Mouse (Mus musculus) neural tube, embryonic 11.5 days (tissue): ENCODE measurements around the gene Slc26a9. TPM values are rescaled to one million over a fixed set of nuclear protein-coding genes. Genes with fewer than 3 reads are reported as not detected.

Source experiments
- ATAC-seq: fragments of 200-750 bp; cut with Nextera tagmentation; 2 replicates; pipeline ENCODE4 v1.8.0; 2017; ENCODE audit warnings: moderate number of reproducible peaks, mild to moderate bottlenecking, moderate TSS enrichment, moderate library complexity; ENCODE audit not compliant: insufficient read depth, low FRiP score, low TSS enrichment
- DNase-seq: peaks from one replicate; pipeline ENCODE4 v3.0.0-alpha.2; 2015; ENCODE audit warnings: low spot score
- H3K27ac ChIP-seq: fragments of 300-500 bp; sonication (generic); 2 replicates; pipeline ENCODE4 v1.5.1; 2014; ENCODE audit warnings: low read depth, mild to moderate bottlenecking, low read length
- H3K27me3 ChIP-seq: fragments of 300-500 bp; sonication (generic); 2 replicates; pipeline ENCODE4 v1.6.1; 2014; ENCODE audit warnings: mild to moderate bottlenecking, low read length, mixed read lengths; ENCODE audit not compliant: control insufficient read depth, insufficient read depth
- H3K36me3 ChIP-seq: fragments of 300-500 bp; sonication (generic); 2 replicates; pipeline ENCODE4 v1.6.1; 2014; ENCODE audit warnings: mild to moderate bottlenecking, low read length, moderate library complexity, mixed read lengths; ENCODE audit not compliant: control insufficient read depth, insufficient read depth
- H3K4me1 ChIP-seq: fragments of 300-500 bp; sonication (generic); 2 replicates; pipeline ENCODE4 v1.6.1; 2014; ENCODE audit warnings: low read length, mixed read lengths; ENCODE audit not compliant: control insufficient read depth, insufficient read depth
- H3K4me2 ChIP-seq: fragments of 300-500 bp; sonication (generic); 2 replicates; pipeline ENCODE4 v1.6.1; 2014; ENCODE audit warnings: low read depth, mild to moderate bottlenecking, moderate library complexity
- H3K4me3 ChIP-seq: fragments of 300-500 bp; sonication (generic); 2 replicates; pipeline ENCODE4 v1.5.1; 2014; ENCODE audit warnings: low read depth, low read length
- H3K9ac ChIP-seq: fragments of 300-500 bp; sonication (generic); 2 replicates; pipeline ENCODE4 v1.6.1; 2014; ENCODE audit warnings: mild to moderate bottlenecking, low read length
- H3K9me3 ChIP-seq: fragments of 300-500 bp; sonication (generic); 2 replicates; pipeline ENCODE4 v1.6.1; 2016; ENCODE audit warnings: low read length; ENCODE audit not compliant: control insufficient read depth
- WGBS: fragments of 180-500 bp; shearing (Covaris S2); extraction: QIAGEN DNeasy Blood & Tissue Kit; methylation state at CpG from one replicate; pipeline ENCODE4 v1.1.7; 2014; 5-methylcytosine and 5-hydroxymethylcytosine counted together
- polyA plus RNA-seq: library from polyadenylated mRNA; unstranded; fragments of >200 nt; fragmentation: Nextera tagmentation; extraction: Ambion mirVana; gene quantifications from 2 replicates; pipeline ENCODE4 v1.2.1, GENCODE M21; 2014

Gene Slc26a9
- polyA plus RNA-seq, 1 experiment from 2014 or later = not detected

DNA sequence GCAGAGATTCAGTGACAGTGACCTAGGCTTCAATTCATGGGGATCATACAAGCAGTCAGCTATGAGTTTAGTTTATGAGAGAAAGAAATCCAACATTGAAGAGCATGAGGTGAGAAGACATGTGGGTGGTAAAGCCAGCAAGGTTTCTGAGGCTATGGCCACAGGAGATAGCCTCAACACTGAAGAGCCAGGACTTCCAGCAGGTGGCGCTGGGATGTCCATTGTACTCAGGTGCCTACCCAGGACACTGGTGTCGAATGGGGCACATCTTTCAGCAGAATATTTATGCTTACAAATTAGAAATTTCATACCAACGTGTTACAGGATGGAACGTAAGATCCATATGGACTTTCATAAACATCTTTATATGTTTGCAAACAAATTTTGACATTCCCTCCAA lies 35.5 kb upstream of the Slc26a9 start:
- 25% methylated on average over 4 of the region's 4 CpGs for WGBS
- DNase-seq (peak; percentile 56), ATAC-seq (no peak)
- no peaks in the 10 kb centered on the region for H3K4me1 ChIP-seq
- H3K9ac ChIP-seq = no peak overlapping the region
- H3K4me3 ChIP-seq = no peak overlapping the region
- no peaks in the 10 kb centered on the region for H3K27me3 ChIP-seq
- no peaks in the 10 kb centered on the region for H3K9me3 ChIP-seq
- H3K27ac ChIP-seq = no peak overlapping the region
- H3K36me3 ChIP-seq = no peaks in the 10 kb centered on the region
- H3K4me2 ChIP-seq = no peak overlapping the region

DNA sequence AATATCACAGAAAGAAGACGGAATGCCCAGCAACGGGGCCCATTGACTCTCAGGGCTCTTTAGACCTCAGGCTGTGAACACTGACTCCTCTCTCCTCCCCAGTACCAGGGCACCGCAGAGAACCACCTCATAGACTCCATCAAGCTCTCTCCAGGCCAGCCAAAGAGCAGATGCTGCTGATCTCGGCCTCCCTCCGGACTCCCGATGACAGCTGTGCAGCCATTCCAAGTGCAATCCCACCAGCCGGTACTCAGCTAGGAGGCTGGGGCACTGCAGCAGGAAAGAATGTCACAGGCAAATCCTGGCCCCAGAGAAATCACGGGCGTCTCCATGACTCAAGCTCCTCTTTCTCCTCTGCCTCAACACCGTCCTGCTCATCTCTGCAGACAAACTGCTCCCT lies 32.3 kb upstream of the Slc26a9 start:
- Histone ChIP-seq H3K27me3 (no peaks in the 10 kb centered on the region), H3K27ac (no peak overlapping the region), H3K4me1 (no peaks in the 10 kb centered on the region), H3K9ac (no peak overlapping the region), H3K4me2 (no peak overlapping the region), H3K36me3 (no peaks in the 10 kb centered on the region), H3K9me3 (no peaks in the 10 kb centered on the region), H3K4me3 (no peak overlapping the region)
- ATAC-seq (no peak), DNase-seq (no peak)
- 84% methylated on average over 10 of the region's 10 CpGs for WGBS

DNA sequence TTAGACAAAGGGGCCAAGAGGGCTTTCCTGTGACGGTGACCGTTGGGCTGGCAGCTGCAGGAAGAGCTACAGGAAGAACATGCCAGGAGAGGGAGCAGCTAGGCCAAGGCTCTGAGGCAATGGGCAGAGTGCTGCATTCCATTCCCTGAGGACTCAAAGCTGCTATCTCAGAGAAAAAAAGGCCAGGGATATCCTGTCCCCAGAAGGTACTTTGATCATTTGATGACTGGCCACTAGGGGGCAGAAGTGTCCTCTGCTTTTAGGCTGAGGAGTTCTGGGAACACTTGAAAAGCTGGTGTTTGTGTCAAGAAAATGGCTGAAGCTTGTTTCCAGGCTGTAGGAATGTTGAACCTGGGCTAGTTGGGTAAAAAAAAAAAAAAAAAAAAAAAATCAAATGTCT lies 31.4 kb upstream of the Slc26a9 start:
- Histone ChIP-seq H3K9ac (no peak overlapping the region), H3K27me3 (no peaks in the 10 kb centered on the region), H3K4me3 (no peak overlapping the region), H3K4me2 (no peak overlapping the region), H3K9me3 (no peaks in the 10 kb centered on the region), H3K27ac (no peak overlapping the region), H3K4me1 (no peaks in the 10 kb centered on the region), H3K36me3 (no peaks in the 10 kb centered on the region)
- DNase-seq = peak; percentile 78
- ATAC-seq = no peak
- WGBS = 49% methylated on average over 2 of the region's 2 CpGs

DNA sequence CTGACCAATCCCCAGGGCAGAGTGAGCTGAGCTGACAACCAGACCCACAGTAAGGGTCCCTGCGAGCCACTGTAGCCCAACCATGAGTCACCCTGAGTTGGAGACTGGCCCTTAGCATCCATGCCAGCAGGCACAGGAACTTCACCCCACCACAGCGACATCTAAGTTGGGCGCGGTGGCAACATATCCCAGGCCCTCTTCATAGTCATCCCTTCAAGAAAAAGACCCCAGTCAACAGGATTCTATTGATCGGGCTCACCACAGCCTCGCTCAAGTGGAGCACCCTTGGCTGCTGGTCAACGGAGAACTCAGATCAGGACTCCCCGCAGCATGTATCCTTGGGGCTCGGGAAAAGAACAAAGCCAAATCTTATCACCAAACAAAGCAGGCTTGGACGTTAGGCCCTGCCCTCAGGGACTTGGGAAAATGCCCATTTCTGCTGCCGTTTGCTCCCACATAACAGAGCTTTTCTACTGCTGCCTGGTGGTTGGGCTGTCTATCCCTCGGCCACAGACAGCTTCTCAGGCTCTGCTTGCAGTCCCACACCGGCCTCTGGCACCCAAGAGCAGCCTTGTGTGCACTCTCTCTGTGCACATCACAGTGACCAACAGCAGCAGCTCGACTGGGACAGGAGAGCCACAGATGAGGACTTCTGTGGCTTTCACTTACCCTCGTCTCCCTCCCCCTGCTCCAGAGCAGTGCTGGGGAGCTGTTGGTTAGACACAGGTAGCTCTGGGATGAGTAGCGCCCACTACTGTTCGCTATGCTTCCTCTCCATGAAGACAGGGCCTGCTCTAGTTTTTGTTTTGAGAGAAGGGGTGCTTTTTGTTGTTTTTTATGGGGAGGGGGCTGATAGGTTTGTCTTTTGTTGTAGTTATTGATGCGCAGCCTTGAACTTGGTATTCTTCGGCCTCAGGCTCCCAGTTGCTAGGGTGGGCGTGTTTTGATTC lies 29.2 kb upstream of the Slc26a9 start:
- Histone ChIP-seq H3K27me3 (no peaks in the 10 kb centered on the region), H3K36me3 (no peaks in the 10 kb centered on the region), H3K27ac (no peak overlapping the region), H3K9me3 (no peaks in the 10 kb centered on the region), H3K4me2 (no peak overlapping the region), H3K4me1 (no peaks in the 10 kb centered on the region), H3K4me3 (no peak overlapping the region), H3K9ac (no peak overlapping the region)
- DNase-seq (no peak), ATAC-seq (no peak)
- WGBS = 73% methylated on average over 20 of the region's 20 CpGs

DNA sequence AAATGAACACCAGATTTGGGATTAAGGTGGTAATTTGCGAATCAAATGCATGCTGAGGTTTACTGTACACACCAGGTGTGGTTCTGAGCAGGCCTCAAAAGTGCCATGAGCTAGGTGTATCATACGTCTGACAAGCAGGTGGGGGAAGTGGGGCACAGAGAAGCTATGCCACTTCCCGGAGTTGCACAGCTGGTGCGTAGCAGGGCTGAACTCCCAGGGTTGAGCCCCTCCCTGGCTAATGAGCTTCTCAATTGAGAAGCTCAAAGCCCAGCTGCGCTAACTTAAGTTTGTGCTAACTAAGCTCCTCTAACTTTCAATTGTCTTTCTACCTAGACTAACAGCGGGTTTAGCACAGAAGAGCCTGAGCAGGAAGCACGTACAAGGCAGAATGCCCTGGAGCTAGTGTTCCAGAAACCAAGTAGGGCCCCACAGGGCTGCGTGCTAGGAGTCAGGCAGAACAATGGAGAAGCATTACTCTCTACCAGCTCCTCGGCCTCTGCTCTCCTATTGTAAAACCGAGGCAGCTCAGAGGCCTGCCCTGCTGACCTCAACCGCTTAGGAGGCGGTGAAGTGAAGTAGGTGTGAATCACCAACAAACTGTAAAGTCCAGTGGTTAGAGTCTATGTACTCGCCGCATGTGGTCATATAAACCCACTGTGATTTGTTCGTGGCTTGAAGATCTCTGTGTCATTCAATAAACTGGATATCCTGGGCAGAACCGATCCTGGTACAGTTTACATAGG lies 24.7 kb upstream of the Slc26a9 start:
- H3K36me3 ChIP-seq = no peaks in the 10 kb centered on the region
- ATAC-seq = no peak
- WGBS = 62% methylated on average over 16 of the region's 16 CpGs
- DNase-seq = no peak
- no peaks in the 10 kb centered on the region for H3K27me3 ChIP-seq
- no peak overlapping the region for H3K4me3 ChIP-seq
- no peaks in the 10 kb centered on the region for H3K9me3 ChIP-seq
- H3K27ac ChIP-seq = no peak overlapping the region
- no peak overlapping the region for H3K4me2 ChIP-seq
- no peak overlapping the region for H3K9ac ChIP-seq
- no peaks in the 10 kb centered on the region for H3K4me1 ChIP-seq

DNA sequence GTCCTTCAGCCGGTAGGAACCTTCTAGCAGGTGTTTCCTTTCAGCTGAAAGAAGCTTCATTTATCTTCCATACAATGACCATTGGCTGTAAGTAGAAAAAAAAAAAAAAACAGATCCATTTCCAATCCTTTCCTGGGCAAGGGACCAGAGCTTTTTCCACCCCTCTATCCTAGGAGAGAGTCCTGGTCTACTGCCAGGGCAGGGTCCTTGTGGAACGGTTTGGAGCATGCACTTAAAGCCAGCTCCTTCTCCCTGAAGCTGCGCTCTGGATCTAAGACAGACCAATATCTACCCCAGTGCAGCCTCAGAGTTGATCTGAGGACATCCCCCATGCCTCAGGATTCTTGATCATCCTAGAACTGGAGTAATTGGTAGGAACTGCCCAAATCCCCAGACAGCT lies 21.8 kb upstream of the Slc26a9 start:
- Histone ChIP-seq H3K4me1 (no peaks in the 10 kb centered on the region), H3K27me3 (no peaks in the 10 kb centered on the region), H3K9ac (no peak overlapping the region), H3K4me3 (no peak overlapping the region), H3K27ac (no peak overlapping the region), H3K9me3 (no peaks in the 10 kb centered on the region), H3K36me3 (no peaks in the 10 kb centered on the region), H3K4me2 (no peak overlapping the region)
- DNase-seq = no peak
- 81% methylated on average over 3 of the region's 3 CpGs for WGBS
- ATAC-seq = no peak

DNA sequence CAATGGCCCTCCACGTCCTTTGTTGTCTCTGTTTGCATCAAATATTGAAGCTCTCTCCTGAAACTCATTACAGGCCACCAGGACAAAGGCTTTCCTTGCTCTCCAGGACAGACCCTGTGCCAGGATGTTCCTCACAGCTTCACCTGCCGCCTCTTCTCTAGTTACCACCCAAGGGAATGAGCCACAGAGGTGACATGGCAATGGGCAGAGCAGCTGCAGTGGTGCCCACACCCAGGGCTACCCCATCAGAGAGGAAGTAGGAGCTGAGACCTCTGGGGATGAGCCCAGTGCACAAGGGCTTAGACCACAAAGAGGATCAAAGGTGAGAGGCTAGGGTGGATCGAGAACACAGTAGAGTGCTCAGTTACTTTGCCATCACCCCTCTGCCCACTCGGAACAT lies 20.3 kb upstream of the Slc26a9 start:
- Histone ChIP-seq H3K9ac (no peak overlapping the region), H3K27ac (no peak overlapping the region), H3K9me3 (no peaks in the 10 kb centered on the region), H3K4me2 (no peak overlapping the region), H3K4me1 (no peaks in the 10 kb centered on the region), H3K4me3 (no peak overlapping the region), H3K36me3 (no peaks in the 10 kb centered on the region), H3K27me3 (no peaks in the 10 kb centered on the region)
- no peak for ATAC-seq
- 76% methylated on average over 4 of the region's 4 CpGs for WGBS
- DNase-seq = no peak

DNA sequence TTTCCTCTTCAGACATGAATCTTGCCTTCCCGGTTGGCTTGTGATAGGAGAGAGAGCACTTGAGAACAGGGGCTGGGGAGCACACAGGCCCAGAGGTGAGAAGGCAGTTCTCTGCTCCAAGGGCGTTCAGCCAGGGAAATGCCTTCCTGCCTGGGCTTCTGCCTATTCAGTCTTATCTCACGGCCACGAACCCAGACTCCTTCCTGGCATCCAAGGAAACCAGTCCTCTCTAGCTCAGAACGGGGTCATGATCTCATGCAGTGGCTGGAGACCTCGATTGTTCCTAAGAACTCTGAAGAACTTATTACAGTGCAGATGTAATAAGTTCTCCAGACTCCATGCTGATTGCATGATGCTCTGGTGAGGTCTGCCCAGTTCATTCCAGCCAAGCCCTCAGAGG lies 17.2 kb upstream of the Slc26a9 start:
- H3K4me2 ChIP-seq = no peak overlapping the region
- DNase-seq (no peak), ATAC-seq (no peak)
- 75% methylated on average over 6 of the region's 6 CpGs for WGBS
- H3K4me1 ChIP-seq = no peaks in the 10 kb centered on the region
- no peak overlapping the region for H3K4me3 ChIP-seq
- no peaks in the 10 kb centered on the region for H3K9me3 ChIP-seq
- H3K36me3 ChIP-seq = no peaks in the 10 kb centered on the region
- H3K9ac ChIP-seq = no peak overlapping the region
- H3K27me3 ChIP-seq = no peaks in the 10 kb centered on the region
- no peak overlapping the region for H3K27ac ChIP-seq
